Mouse (Mus musculus) stomach, postnatal 0 days (tissue): ENCODE results near the gene Cenpn.

Source experiments
- CTCF ChIP-seq: IDR thresholded peaks from 2 replicates; pipeline ENCODE4 v1.5.1; 2016; ENCODE audit warnings: antibody characterized with exemption, low read depth, mild to moderate bottlenecking, moderate library complexity
- EP300 ChIP-seq: optimal IDR thresholded peaks from 2 replicates; pipeline ENCODE3; 2016; ENCODE audit warnings: antibody characterized with exemption

DNA sequence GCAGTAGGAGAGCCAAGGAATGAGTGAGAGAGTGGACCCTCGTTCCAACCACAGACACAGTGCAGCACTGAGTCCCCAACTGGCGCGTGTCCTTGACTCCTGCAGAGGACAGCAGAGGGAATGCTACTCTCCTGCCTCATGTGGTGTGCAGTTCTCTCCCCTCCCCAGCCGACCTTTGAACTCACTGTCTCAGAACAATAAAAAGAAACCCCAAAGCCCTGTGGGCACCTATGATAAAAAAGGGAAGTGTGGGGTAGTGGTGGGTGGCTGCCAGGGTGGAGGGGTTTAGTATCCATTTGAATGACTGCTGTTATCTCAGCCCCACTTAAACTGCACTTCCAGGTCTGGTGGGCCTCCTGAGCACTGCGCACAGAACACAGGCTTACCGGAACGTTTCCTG is 26.1 kb downstream of the Cenpn start:
- TF ChIP-seq CTCF (no peak), EP300 (no peak)
